Mouse (Mus musculus) frontal cortex, adult 2 months (tissue): ENCODE results near the gene Tbc1d22a. TPM values are rescaled to one million over a fixed set of nuclear protein-coding genes. Genes with fewer than 3 reads are reported as not detected.
A peak's percentile ranks its signal among the peaks of the same experiment; 100 is the strongest.

ENCODE experiments used
- DNase-seq, 2 experiments: peaks; one replicate each; pipeline ENCODE4 v3.0.0; 2022; ENCODE audit warnings: low spot score in 1 of 2; ENCODE audit errors: extremely low spot score in 1 of 2
- polyA plus RNA-seq: library from polyadenylated mRNA; depleted of rRNA; stranded (reverse); fragments of >200 nt; gene quantifications from 2 replicates; pipeline ENCODE4 v1.2.3, GENCODE M21; 2012

Tbc1d22a gene
- polyA plus RNA-seq, 1 experiment: 29.4 TPM

DNA sequence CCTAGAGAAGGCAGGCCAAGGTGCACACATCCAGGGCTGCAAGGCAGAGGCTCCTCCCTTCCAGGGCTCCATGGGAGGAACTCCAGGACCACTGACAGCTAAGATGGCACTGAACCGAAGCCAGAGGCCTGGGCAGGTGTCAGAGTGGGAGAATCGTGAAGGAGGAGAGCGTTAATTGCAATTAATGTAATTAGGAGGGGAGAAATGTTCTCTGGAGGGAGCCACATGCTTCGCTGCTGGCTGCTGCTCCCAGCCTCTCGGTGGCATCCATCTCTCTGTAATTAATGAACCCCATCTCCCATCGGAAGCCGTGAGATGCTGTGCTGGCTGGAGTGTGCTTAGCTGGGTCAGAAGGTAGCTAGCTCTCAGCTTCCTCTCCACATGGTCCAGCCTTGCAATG is 116.2 kb downstream of the Tbc1d22a start:
- no peak for DNase-seq

DNA sequence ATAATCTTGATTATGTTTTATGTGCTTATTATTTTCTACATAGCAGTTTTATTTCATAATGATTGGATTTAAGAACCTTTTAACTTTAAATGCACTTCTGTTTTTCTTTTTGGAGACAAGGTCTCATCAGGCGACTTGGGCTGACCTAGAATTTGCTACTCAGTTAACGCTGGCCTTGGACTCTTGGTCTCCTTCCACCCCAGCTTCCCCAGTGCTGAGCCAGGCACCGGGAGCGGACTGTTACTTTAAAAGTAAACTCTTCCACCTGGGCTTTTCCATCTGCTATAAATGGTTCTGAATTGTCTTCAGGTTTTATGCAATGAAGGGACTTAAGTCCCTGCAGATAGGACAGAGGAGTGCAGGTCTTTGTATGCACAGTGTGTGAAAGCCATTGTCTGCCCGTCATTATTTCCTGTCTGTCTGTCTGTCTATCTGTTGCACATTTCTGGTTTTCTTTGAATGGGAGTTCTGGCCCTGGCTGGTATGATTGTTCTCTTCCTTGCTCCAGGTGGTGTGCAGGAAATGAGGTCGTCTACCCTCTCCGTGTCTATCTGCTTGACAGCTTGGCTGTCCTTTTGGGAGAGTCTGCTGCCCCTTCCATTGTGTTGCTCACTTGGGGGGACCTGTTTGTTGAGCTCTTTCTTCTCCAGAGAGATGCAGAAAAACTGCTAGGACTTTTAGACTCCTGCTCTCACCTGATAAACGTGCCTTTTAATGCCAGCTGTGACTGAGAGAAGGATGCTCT is 117.4 kb downstream of the Tbc1d22a start:
- DNase-seq: no peak

DNA sequence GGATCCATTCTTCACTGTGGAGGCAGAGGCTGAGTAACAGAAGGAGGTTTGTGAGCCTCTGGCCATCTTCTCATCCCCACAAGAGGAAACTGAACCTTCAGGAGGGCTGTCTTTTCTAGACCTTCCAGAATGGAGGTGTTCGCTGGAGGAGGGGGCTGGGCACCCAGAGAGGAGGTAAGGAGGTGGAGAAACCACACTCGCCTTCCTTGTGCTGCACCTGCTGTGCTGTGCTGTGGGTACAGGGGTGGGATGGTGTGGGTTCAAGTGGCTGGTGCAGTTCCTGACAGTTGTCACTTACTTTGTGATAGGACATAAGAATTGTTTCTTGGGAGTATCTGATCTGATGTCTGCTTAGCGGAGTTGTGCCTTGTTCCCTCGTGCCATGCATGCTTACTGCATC is 118.9 kb downstream of the Tbc1d22a start:
- no peak for DNase-seq

DNA sequence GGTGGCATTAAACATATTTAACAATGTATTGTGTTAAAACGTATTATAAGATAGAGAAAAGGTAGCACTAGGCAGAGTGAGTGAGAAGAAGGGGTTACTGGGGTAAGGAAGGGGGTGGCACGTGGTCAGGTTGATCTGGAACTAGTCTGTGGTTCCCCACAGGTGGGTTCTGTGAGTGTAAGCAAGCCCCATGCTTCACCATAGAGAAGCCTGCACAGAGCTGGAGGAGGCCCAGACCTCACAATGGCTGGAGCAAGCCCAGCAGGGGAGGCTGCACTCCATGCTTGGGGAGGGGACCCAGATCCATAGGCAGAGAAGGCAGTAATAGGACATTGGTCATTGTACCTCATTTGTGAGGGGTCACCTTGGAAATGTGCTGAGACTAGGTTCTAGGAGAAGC is 119.3 kb downstream of the Tbc1d22a start:
- DNase-seq: no peak

DNA sequence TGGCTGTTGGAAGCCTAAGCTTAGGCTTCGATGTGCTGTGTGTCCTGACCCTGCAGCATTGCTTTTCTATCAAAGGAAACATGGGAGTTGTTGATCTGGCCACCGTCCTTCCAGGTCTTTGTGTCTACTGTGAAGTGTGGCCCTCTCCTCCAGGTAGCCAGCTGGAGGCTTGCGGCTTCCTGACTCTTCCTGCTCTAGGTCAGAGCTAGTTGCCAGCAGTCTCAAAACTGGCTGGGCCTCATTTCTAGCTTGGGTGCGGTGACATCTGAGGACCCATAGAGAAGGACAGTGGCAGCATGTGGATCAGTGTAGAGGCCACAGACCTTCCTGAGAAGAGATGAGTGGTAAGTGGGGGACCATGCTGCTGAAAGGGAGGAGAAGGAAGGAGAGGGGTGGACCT is 120.0 kb downstream of the Tbc1d22a start:
- DNase-seq: no peak

DNA sequence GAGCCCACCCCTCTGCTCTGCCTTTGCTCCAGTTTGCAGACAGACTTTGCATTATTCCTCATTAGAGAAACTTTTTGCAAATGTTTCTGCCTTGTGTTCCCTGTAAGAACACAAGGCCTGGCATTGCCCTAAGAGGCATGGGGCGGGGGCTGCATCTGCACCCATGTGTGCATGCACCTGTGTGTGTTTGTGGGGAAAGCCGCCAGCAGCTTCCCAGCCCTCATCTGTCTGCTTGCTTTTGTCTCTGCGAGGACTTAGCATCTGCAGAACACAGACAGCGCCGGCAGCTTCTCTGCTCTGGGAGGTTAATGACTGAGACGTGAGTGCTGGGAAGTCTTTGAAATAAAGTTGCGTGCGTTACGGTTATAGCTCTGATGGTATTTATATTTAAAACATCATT is 120.5 kb downstream of the Tbc1d22a start:
- DNase-seq: no peak

DNA sequence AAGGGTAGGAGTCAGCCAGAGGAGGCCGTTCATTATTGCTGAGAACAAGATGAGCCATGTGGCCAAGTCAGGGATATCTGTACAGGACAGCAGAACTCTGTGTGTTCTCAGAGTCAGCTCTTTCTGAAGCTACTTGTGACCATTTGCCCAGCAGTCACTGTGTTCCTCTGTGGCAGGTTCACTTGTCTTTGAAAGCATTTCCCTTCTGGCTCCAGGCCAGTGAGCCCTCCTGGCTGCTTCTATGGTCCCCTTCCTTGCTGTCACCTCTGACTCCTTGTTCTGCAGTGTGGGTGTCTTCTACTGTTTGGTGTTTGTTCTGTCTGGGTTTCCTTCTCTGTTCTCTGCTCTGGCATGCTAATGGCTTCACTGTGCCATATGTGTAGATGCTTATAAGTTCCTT is 121.5 kb downstream of the Tbc1d22a start:
- no peak for DNase-seq

DNA sequence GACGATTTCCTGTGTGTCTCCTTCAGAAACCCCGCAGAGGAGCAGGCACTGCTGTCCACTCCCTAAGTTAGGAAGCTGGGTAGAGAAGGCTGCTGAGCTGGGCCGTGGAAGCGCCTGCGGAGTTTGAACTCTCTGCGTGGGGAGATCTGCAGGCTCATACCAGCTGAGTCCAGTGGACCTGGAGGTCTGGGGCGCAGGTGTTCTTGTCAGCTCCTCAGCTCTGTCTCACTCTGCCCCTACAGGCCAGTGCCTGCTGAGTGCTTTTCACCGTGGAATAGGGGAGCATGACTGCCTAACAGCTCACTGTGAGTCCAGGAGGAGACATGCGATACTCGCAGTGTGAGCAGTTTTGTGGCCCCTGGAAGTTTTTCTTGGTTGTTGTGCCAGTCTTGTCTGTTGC is 123.5 kb downstream of the Tbc1d22a start:
- DNase-seq: no peak

DNA sequence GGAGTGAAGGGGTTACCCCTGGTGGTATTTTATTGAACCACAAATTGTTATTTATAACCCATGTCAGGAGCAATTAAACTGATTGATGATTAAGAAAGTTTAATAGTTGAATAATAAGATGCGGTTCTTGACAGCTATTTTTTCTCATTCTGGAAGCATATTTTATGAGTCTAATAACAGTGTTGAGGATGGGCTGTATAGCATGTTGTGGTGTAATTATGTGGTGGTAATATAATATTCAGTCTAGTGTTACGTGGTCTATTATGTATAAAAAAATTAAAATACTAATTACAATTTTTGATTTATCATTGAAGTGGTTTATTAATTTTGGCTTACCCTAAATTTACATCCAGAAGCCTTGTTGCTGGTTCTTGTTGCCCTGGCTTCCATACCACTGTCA is 125.5 kb downstream of the Tbc1d22a start:
- DNase-seq: no peak

DNA sequence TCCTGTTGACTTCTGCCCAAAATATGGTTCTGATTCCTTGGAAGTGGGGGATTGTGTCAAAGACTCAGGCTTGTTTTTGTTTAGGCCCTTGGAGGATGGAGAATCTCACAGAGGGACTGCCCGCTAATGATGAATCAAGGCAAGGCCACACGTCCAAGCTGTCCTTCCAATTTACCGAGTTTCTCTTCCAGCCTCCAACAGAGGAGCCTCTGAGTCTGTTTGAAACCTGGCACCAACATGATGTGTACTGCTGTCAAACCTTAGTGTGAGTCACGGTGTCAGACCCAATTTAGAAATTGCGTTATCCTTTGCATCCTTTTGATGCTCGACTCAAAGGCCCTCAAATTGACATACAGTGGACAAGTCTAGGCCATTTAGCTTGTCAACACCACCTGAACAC is 126.5 kb downstream of the Tbc1d22a start:
- no peak for DNase-seq

DNA sequence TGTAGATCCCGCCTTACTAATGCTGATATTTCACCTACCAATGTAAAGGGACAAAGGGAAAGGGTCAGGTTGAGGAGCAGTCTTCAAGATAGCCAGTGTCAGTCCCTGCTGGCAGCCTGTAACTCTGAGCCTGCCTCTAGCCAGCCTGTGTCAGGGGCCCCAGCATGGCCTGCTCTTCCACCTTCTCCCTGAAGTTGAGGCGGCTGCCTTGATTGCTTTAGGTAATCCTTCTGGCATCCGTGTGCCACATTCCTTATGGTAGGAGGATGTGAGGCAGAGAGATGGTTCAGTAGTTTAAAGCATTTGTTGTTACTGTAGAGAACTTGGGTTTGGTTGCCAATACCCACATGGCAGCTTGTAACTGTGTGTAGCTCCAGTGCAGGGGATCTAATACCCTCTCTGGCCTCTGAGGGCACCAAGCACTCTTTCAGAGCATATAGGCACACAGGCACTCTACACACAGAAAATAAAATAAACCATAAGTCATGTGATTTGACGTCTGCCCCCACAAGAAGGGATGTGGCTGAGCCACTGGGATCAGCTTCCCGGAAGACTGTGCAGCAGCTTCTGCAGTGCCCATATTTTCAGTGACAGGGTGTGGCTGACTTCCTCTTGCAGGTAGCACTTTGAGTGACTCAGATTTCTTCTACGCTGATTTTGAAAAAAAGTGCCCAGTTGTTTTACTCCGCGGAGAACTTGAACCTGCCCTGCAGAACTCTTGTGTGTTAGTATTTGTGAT is 128.5 kb downstream of the Tbc1d22a start:
- DNase-seq: no peak

DNA sequence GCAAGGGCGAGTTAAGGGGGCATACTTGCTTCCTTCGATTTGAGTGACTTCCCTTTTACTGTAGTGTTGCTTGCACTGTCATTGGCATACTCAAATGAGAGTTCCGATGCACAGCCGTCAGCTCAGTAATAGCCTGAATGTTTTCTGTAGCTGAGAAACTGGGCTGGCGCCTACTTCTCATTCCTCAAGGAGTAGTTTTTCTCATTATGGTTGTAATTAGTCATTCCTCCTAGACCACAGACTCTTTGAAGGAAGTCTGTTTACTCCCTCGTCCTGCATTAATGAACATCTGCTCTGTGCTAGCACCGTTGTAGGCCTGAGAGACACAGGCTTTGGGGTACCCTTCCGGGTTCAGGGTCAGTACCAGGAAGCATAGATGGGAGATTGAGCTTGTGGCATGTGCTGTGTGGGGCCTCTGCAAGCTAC is 130.7 kb downstream of the Tbc1d22a start:
- peak; percentile 15 to 56 for DNase-seq

DNA sequence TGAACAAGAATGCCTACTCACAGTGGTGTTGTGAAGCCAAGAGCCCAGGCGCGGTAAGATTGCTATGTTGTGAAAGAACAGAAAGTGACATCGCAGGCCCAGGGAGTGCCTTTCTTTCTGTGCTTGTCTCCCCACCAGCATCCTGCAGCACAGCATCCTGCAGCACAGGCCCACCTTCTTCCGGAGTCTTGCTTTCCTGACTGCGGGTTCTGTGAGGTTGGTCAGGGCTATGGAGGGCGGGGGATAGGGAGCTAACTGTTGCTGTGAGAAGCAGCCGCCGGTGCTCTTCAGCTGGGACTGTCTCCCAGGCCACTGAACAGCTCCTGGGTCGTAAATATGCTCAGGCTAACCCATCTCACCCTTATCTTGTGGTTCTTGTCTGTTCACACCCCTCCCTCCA is 131.6 kb downstream of the Tbc1d22a start:
- no peak for DNase-seq

DNA sequence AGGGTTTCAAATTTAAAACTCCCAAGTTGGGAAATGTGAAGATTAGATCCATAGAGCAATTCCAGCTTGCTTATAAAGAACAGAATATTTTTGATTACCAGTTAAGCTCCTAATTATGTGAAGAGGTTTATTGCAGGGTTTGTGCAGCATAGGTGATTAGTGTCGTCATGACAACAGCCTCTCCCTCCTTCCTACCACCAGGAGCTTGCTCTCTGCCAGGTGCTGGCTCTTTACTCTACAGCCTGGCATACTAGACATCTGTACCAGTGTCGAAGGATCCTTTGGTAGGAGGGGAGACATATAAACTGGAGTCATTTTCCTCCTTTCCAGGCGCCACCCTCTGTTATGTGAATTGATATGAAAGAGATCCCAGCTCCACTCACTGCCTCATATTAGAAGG is 132.3 kb downstream of the Tbc1d22a start:
- no peak for DNase-seq

DNA sequence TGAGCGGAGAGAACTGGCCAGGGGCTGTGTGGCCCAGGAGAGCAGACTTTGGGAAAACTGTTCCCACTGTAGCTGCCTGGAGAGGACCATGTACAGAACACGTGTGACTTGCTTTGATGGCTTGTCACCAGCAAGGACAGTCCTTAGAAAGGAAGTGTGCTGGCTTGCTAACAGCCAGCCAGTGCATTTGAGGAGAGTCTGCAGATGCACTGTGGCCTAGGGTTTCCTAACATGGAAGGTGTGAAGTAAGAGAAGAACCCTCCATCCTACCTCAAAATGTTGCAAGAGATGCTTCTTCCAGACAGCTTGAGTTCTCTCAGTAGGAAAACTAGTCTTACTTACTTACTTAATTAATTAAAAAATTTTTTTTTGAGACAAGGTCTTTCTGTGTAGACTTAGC is 140.7 kb downstream of the Tbc1d22a start:
- DNase-seq: no peak

DNA sequence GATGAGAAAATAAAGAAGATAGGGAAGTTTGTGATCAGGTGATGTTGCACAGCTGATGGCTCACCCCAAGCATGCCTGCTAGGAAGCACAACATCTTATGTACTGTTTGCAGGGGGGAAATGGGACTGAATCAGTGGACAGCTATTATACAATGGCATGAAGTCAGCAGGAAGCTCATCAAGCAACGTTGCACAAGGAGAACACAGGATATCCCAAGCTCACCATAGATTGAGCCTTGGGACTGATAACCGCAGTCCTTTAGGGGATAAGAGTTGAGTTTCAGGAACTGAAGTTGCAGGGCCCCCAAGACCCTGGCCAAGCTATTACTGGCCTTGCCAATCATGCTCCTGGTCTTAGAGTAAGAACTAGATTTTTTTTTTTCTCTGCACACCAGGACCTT is 141.6 kb downstream of the Tbc1d22a start:
- no peak for DNase-seq

DNA sequence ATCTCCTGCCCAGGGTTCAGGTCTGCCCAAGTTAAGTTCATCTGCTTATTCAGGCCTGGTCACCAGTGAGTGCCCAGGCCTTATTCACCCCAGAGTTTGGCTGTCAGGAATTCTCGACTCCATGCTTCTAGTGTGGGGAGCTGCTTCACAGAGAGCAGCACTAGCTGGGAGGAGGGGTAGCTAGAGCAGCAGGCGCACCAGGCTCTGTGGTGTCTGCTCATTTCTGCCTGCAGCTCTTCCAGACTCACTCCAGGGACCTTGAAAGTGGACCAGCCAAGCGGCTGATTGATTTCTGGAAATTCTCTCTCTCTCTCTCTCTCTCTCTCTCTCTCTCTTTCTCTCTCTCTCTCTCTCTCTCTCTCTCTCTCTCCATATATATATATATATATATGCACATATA is 146.1 kb downstream of the Tbc1d22a start:
- no peak for DNase-seq

DNA sequence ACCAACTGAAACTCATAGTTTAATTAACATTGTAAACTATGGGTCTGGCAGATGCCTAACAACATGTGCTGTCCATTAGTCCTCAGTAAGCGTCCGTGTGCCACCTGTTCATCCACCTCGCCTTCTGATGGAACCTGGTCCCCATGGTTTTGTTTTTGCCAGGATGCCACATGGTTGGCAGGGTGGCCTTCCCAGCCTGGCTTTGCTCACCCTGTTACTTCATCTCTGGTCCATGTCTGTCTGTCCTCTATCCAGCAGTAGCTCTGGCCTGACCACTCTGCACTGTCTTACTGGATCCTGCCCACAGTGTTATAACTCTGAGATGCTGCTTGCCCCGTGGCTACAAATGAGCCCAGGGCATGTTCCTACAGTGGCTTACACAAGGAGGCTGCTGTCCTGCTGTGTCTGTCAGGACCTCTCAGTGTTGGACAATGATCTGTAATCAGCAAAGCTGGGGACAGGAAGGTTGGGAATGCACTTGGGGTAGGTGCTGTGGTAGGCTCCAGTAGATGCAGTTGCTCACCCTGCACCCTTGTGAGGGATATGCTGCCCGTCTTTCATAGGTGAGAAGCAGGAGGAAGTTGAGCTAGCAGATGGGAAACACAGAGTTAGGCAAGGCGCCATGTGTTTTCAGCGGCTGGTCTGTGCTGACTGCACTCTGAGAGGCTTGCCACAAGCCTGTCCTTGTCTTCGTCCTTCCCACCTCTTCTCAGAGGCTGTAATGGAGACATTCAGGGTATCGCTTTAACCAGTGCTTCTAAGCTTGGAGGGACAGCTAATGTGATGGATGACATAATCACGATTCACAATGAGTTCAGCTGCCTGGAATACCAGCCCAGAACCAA is 148.3 kb downstream of the Tbc1d22a start:
- peak; percentile 34 to 70 for DNase-seq

DNA sequence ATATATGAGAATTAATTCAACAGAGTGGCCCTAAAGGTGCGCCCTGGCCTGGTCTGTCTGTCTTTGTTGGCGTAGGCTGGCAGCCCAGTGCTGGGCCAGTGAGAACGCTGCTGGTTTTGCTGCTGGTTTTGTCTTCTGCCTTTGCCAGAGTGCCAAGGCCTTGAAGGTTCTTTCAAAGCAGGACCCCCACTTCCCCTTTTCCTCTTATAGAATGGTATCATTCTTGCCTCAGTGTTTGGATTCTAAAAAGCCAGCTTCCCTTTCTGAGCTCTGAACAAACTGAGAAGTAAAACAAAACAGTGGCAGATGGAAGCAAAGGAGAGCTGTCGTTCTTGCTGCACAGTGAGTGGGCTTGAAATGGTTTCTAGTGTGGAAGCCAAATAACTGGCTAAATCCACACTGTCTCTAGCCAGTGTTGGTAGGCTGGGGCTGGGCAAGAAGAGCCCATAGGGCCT is 149.6 kb downstream of the Tbc1d22a start:
- peak; percentile 36 to 65 for DNase-seq

DNA sequence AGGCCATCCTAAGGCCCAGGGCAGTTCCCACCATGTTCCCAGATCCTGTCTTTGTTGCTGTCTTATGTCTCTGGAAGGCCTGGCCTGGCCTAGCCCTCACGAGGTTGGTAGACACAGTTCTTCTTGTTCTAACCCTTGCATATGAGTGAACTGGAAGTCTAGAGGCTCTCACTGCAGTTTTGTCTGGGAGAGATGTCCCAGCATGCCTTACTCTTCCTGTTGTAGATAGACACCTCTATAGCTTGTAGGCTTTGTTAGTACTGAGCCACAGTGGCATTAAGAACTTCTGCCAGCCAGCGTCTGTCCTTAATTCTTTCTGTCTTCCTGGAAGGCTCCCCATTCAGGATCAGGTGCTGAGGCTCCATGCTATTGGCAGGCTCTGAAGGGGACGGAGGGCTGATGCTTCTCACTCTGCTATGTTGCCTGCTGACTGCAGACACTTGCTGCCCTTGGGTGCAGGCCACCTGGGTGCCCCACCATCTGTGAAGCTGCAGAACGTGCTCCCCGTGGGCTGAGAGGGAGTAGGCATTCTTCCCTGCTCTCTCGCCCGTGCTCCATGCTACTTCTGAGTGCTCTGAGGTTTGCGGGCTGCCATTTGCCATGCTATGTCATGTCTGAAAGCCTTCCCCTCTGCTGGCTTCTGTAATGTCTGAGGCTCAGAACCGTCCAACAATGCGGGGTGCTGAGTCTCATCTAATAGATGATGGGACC is 150.8 kb downstream of the Tbc1d22a start:
- no peak for DNase-seq

DNA sequence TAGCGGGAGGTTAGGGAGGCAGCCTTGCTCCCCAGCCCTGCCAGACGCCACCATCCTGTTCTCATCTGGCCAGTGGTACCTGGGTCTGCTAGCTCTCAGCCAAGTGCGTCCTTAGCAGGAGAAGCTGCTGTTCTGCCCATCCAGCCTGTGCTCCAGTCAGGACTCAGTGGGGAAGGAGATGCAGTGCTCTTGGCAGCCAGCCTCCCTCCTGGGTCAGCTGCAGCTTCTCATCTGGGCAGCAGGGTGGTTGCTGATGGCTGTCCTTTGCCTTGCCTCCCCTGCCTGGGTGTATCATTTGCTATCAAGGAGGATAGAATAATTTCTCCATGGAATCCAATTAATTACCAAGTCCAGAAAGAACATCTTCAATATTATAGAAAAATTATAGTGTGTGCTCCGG is 152.5 kb downstream of the Tbc1d22a start:
- DNase-seq: no peak
